Mouse (Mus musculus) forebrain, embryonic 11.5 days (tissue): ENCODE results near the gene Cgnl1. TPM values are rescaled to one million over a fixed set of nuclear protein-coding genes. Genes with fewer than 3 reads are reported as not detected.

Experiments used
- ATAC-seq: fragments of 200-750 bp; cut with Nextera tagmentation; replicated peaks from 2 replicates; pipeline ENCODE4 v1.8.0; 2017; ENCODE audit warnings: moderate TSS enrichment; ENCODE audit not compliant: low FRiP score
- DNase-seq: peaks from one replicate; pipeline ENCODE4 v3.0.0-alpha.2; 2017; ENCODE audit warnings: low spot score
- H3K27ac ChIP-seq: fragments of 300-500 bp; sonication (generic); 2 replicates; pipeline ENCODE4 v1.5.1; 2014; ENCODE audit warnings: low read depth, low read length
- H3K27me3 ChIP-seq: fragments of 300-500 bp; sonication (generic); 2 replicates; pipeline ENCODE4 v1.6.1; 2014; ENCODE audit warnings: mild to moderate bottlenecking, low read length, mixed read lengths; ENCODE audit not compliant: control insufficient read depth, insufficient read depth
- H3K36me3 ChIP-seq: fragments of 300-500 bp; sonication (generic); 2 replicates; pipeline ENCODE4 v1.6.1; 2014; ENCODE audit warnings: mild to moderate bottlenecking, low read length, moderate library complexity, mixed read lengths; ENCODE audit not compliant: control insufficient read depth, insufficient read depth
- H3K4me1 ChIP-seq: fragments of 300-500 bp; sonication (generic); replicated peaks from 2 replicates; pipeline ENCODE4 v1.6.1; 2014; ENCODE audit warnings: low read length, mixed read lengths; ENCODE audit not compliant: control insufficient read depth, insufficient read depth
- H3K4me2 ChIP-seq: fragments of 300-500 bp; sonication (generic); 2 replicates; pipeline ENCODE4 v1.6.1; 2014; ENCODE audit warnings: low read depth, mild to moderate bottlenecking, low read length, moderate library complexity, mixed read lengths; ENCODE audit not compliant: severe bottlenecking
- H3K4me3 ChIP-seq: fragments of 300-500 bp; sonication (generic); 2 replicates; pipeline ENCODE4 v1.5.1; 2014; ENCODE audit warnings: low read depth, low read length
- H3K9ac ChIP-seq: fragments of 300-500 bp; sonication (generic); 2 replicates; pipeline ENCODE4 v1.6.1; 2014; ENCODE audit warnings: low read length
- H3K9me3 ChIP-seq: fragments of 300-500 bp; sonication (generic); 2 replicates; pipeline ENCODE4 v1.6.1; 2016; ENCODE audit warnings: low read length, mixed read lengths; ENCODE audit not compliant: control insufficient read depth
- WGBS: fragments of 180-500 bp; shearing (Covaris S2); extraction: QIAGEN DNeasy Blood & Tissue Kit; methylation state at CpG from one replicate; pipeline ENCODE4 v1.1.7; 2014; 5-methylcytosine and 5-hydroxymethylcytosine counted together
- polyA plus RNA-seq: library from polyadenylated mRNA; unstranded; fragments of >200 nt; fragmentation: Nextera tagmentation; extraction: Ambion mirVana; gene quantifications from 2 replicates; pipeline ENCODE4 v1.2.1, GENCODE M21; 2014

The Cgnl1 gene
- polyA plus RNA-seq, 1 experiment from 2014 or later = 5.9 TPM

DNA sequence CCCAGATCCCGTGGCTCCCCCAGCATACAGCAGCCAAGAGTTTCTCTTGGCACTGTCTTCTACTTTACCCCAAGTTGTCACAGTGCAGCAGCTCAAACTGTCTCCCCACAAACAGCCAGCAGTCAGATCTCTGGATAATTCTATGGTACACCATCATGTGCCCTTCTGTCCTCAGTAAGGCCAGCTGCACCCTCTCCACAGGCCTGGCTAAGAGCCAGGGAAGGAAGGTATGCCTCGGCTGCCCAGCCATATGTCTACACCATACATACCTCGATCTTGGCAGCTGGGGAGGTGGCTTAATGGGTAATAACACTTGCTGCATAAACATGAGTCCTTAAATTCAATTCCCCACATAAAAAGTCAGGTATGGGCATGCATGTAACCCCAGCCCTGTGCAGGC, 4.9 kb upstream of the Cgnl1 start:
- peaks cover 3% of the 10 kb centered on the region for H3K9me3 ChIP-seq
- no peak overlapping the region for H3K9ac ChIP-seq
- H3K4me3 ChIP-seq = no peak overlapping the region
- ATAC-seq (no peak), DNase-seq (peak; percentile 35)
- no peaks in the 10 kb centered on the region for H3K4me1 ChIP-seq
- no peak overlapping the region for H3K4me2 ChIP-seq
- H3K27ac ChIP-seq = no peak overlapping the region
- H3K27me3 ChIP-seq = no peaks in the 10 kb centered on the region
- no peaks in the 10 kb centered on the region for H3K36me3 ChIP-seq
- WGBS = 84% methylated on average over 3 of the region's 3 CpGs

DNA sequence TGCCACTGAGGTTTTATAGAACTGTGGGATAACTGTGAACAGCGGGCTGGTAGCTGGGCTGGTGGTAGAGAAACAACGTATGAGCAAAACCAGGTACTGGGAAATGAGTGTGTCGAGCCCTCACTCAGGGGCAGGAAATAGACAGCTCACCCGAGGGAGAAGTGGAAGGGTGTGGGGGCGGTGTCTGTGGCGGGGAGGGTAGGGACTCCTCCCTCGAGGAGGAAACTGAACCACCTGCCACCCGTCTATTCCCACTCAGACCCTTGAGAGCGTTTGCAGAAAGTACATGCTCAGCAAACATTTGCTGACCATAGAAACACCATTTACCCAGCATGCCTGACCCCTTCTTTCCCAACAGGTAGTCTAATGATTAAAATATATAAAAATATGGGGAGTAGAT, 2.2 kb upstream of the Cgnl1 start:
- H3K9ac ChIP-seq = no peak overlapping the region
- ATAC-seq = no peak
- H3K4me2 ChIP-seq = no peak overlapping the region
- no peaks in the 10 kb centered on the region for H3K36me3 ChIP-seq
- DNase-seq = peak; percentile 40
- H3K27me3 ChIP-seq = peaks cover 21% of the 10 kb centered on the region
- H3K27ac ChIP-seq = no peak overlapping the region
- H3K9me3 ChIP-seq = peaks cover 3% of the 10 kb centered on the region
- H3K4me1 ChIP-seq = peaks cover 5% of the 10 kb centered on the region; the same call in 1 of the 2 replicates
- 89% methylated on average over 9 of the region's 9 CpGs for WGBS
- no peak overlapping the region for H3K4me3 ChIP-seq

DNA sequence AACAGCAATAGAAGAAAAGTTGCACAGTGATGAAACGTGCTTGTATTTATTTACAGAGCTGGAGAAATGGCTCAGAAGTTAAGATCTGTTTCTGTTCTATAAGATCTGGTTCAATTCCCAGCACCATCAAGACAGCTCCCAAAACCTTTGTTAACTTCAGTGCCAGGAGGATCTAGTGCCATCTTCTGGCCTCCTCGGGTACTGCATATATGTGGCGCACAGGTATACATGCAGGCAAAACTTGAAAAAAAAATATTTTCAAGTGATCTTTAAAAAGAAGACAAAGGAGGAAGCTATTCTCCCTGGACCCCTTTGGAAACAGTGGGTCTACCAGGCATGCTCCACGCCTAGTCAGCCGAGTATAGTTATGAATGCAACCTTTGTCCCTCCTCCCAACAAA, 936 bp upstream of the Cgnl1 start:
- no peaks in the 10 kb centered on the region for H3K36me3 ChIP-seq
- H3K27me3 ChIP-seq = peaks cover 21% of the 10 kb centered on the region
- DNase-seq (peak; percentile 62), ATAC-seq (no peak)
- H3K9me3 ChIP-seq = peaks cover 1% of the 10 kb centered on the region
- no peak overlapping the region for H3K4me2 ChIP-seq
- no peak overlapping the region for H3K27ac ChIP-seq
- 72% methylated on average over 5 of the region's 5 CpGs for WGBS
- no peak overlapping the region for H3K9ac ChIP-seq
- peaks cover 5% of the 10 kb centered on the region; the same call in 1 of the 2 replicates for H3K4me1 ChIP-seq
- H3K4me3 ChIP-seq = no peak overlapping the region

DNA sequence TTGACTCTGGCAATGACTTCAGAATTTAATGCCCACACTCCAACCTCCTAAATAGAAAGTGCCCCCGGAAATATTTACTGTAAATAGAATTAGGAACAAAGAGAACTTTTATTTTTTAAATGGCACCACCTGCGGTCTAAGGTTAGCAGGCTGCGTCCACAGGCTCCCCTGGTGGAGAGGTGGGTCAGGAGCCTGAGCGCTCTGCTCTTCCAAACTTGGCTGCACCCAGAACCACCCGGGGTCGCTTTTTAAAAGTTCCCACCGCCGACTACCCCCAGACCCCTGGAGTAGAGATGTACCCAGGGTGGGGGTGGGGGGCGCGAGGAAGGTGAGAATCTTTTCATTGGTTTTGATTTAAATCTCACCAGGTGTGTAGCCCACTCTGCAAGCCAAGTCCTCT, 918 bp downstream of the Cgnl1 start:
- Histone ChIP-seq H3K27me3 (peaks cover 21% of the 10 kb centered on the region), H3K9me3 (no peaks in the 10 kb centered on the region; the same call in 1 of the 2 replicates), H3K4me2 (peak overlapping the region; percentile 91), H3K36me3 (no peaks in the 10 kb centered on the region), H3K4me3 (peak overlapping the region; percentile 57), H3K27ac (no peak overlapping the region), H3K9ac (no peak overlapping the region), H3K4me1 (peaks cover 5% of the 10 kb centered on the region; the same call in 1 of the 2 replicates)
- DNase-seq = peak; percentile 47
- under 1% methylated on average over 10 of the region's 10 CpGs for WGBS
- no peak for ATAC-seq

DNA sequence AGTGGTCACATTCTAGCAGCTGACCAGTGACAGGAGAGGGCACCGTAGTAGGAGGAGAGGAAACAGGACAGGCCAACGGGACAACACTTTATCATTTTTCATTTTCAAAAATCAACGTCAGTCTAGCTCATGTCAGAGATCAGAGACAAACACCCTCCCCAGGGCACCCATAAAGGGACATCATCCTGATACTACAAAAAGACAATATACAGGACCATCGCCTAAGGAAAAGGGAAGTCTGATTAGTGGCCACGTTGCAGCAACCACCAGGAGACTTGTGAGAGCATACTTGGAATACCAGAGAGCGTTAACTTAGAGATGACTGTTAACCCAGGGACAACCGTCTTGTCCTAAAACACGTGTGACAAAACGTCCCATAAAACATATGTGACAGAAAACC, 1.7 kb downstream of the Cgnl1 start:
- no peak for ATAC-seq
- 37% methylated on average over 9 of the region's 9 CpGs for WGBS
- Histone ChIP-seq H3K4me2 (no peak overlapping the region), H3K36me3 (no peaks in the 10 kb centered on the region), H3K4me1 (peaks cover 5% of the 10 kb centered on the region; the same call in 1 of the 2 replicates), H3K27ac (no peak overlapping the region), H3K4me3 (no peak overlapping the region), H3K9me3 (no peaks in the 10 kb centered on the region; the same call in 1 of the 2 replicates), H3K27me3 (peaks cover 22% of the 10 kb centered on the region), H3K9ac (no peak overlapping the region)
- DNase-seq = no peak

DNA sequence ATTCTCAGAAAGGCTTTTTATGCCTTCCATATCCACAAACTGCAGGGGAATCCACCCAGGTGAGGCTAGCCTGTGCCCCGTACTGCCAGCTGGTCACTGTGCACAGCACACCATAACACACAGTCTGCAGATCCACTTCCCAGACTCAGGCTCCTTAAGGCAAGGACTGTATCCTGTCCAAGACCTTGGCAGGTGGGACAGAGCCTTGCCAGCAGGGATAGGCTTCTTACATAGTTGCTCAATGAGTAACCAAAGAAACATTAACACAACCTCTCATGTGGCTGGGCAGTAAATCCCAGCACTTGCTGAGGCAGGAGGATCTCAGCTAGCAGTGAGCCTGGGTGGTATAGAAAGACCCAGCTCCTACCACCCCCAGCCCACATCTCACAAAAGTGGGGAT, 3.3 kb downstream of the Cgnl1 start:
- no peak overlapping the region for H3K4me2 ChIP-seq
- no peak overlapping the region for H3K9ac ChIP-seq
- no peaks in the 10 kb centered on the region; the same call in 1 of the 2 replicates for H3K9me3 ChIP-seq
- H3K27me3 ChIP-seq = peaks cover 23% of the 10 kb centered on the region
- DNase-seq (no peak), ATAC-seq (no peak)
- no peak overlapping the region for H3K27ac ChIP-seq
- H3K4me1 ChIP-seq = peaks cover 8% of the 10 kb centered on the region; the same call in 1 of the 2 replicates
- no peaks in the 10 kb centered on the region for H3K36me3 ChIP-seq
- 96% methylated on average over 1 of the region's 1 CpGs for WGBS
- no peak overlapping the region for H3K4me3 ChIP-seq

DNA sequence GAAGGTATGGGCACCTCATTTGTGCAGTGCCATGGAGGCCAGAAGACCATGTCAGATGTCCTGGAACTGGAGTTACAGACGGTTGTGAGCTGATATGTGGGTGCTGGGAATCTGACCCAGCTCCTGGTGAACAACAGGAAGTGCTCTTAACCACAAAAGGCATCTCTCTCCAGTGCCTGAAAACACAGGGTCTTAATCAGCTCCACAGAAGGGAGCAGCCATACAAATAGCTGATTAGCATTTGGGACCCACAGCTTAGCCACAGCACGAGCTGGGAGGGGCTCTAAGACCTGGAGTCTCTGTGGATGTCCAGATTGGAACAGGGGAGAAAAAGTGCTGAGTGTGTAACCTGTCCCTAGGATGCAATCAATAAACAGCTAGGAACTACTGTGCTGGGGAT, 4.5 kb downstream of the Cgnl1 start:
- peaks cover 24% of the 10 kb centered on the region for H3K27me3 ChIP-seq
- no peak for ATAC-seq
- peaks cover 9% of the 10 kb centered on the region; the same call in 1 of the 2 replicates for H3K4me1 ChIP-seq

DNA sequence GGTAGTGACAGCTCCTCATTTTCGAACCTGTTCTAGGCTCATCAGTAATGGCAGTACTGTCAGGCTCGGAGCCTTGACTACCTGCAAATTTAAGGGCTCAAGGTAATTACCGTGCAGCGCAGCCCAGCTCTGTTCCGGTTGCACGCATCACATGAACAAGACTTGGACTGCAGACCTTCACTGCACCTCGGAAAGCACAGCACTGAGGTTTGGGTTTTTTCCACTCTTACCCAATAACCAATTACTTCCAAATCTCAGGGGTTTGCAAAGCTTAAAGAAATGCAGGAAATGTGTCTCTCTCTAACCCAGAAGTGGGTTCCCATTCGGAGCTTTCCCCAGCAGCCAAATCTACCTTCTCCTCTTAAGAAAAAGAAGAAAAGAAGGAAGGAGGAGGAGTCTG, 5.1 kb downstream of the Cgnl1 start:
- no peak for DNase-seq
- H3K9ac ChIP-seq = no peak overlapping the region
- peaks cover 10% of the 10 kb centered on the region; the same call in 1 of the 2 replicates for H3K4me1 ChIP-seq
- H3K4me3 ChIP-seq = no peak overlapping the region
- H3K27me3 ChIP-seq = peaks cover 24% of the 10 kb centered on the region
- no peak for ATAC-seq
- H3K36me3 ChIP-seq = no peaks in the 10 kb centered on the region
- 80% methylated on average over 8 of the region's 8 CpGs for WGBS
- H3K9me3 ChIP-seq = peaks cover 4% of the 10 kb centered on the region; the same call in 1 of the 2 replicates
- H3K27ac ChIP-seq = no peak overlapping the region
- no peak overlapping the region for H3K4me2 ChIP-seq

More for the DNA sequence above, 4.5 kb downstream of the Cgnl1 start:
- Histone ChIP-seq H3K4me3 (no peak overlapping the region), H3K27ac (no peak overlapping the region), H3K36me3 (no peaks in the 10 kb centered on the region), H3K4me2 (no peak overlapping the region), H3K9ac (no peak overlapping the region), H3K9me3 (peaks cover 1% of the 10 kb centered on the region; the same call in 1 of the 2 replicates)
- DNase-seq = no peak
- 36% methylated on average over 2 of the region's 2 CpGs for WGBS

DNA sequence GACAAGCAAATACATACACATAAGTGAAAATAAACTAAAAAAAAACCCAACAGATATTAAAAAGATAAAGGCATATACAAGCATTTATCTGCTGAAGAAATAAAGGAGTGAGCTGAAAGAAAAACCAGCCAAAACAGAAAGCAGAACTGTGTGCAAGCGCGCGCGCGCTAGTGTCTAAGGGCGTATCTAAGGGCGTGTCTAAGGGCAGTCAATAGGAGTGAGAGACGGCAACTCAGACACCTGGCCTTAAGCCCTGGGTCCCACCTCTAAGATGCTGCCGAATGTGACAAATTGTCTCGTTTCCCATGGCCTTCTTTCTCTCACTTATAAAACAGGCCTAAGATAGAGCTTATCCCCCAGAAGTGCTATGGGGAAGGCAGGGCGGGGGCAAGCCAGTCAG, 6.9 kb downstream of the Cgnl1 start:
- no peak overlapping the region for H3K4me3 ChIP-seq
- H3K4me1 ChIP-seq = peaks cover 20% of the 10 kb centered on the region
- H3K27me3 ChIP-seq = peaks cover 9% of the 10 kb centered on the region
- H3K9me3 ChIP-seq = peaks cover 4% of the 10 kb centered on the region; the same call in 1 of the 2 replicates
- H3K4me2 ChIP-seq = no peak overlapping the region
- no peak for DNase-seq
- no peaks in the 10 kb centered on the region for H3K36me3 ChIP-seq
- no peak overlapping the region for H3K9ac ChIP-seq
- 43% methylated on average over 11 of the region's 11 CpGs for WGBS
- H3K27ac ChIP-seq = no peak overlapping the region
- no peak for ATAC-seq
